Mouse (Mus musculus) stomach, postnatal 0 days (tissue): Measurements from ENCODE around the gene Vps52.

Experiments used
- CTCF ChIP-seq: IDR thresholded peaks from 2 replicates; pipeline ENCODE4 v1.5.1; 2016; ENCODE audit warnings: antibody characterized with exemption, low read depth, mild to moderate bottlenecking, moderate library complexity
- EP300 ChIP-seq: optimal IDR thresholded peaks from 2 replicates; pipeline ENCODE3; 2016; ENCODE audit warnings: antibody characterized with exemption

GRCm38 (mm10) chr17:33928251-33928947 is 27.2 kb upstream of the Vps52 start:
- TF ChIP-seq CTCF (no peak), EP300 (no peak)
